Mouse (Mus musculus): ENCODE measurements around the gene Fntb. TPM values are rescaled to one million over a fixed set of nuclear protein-coding genes. Genes with fewer than 3 reads are reported as not detected.
A peak's percentile ranks its signal among the peaks of the same experiment; 100 is the strongest.

Fntb gene
- polyA plus RNA-seq, 2 experiments, result 21.4 to 28.8 TPM

DNA sequence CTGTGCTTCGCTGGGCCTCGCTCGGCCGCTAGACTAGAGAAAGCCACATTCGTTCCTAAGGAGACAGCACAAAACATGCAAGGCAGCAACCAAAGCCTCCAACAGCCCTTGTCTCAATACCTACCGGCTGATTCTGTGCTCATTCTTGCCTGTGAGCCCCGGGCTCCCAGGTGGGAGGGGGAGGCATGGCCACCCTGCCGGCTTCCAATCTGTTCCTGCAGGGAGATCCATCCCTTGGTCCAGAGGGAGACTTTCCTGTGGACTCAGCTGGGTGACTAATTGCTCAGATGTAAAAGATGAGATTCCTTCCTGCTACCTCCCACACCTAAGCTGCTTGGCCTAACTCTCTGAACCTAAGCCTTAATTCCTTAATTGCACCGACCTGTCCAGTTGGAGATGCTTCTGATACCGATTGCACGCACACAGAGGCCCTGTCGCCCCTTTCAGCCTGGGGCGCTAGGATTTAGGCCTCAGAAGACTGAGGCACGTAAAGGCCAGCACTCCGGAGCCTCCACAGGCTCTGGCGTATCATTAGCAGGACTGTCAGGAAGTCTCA is 145.9 kb downstream of the Fntb start:
- Histone ChIP-seq H3K4me2 (ENCODE audit: low read depth) (peak overlapping the region; percentile 78), H3K4me3 (ENCODE audit: insufficient read depth in 1 of 2, low read depth in 2 of 2, low read length in 2 of 2) (peak overlapping the region; percentile 83 to 92), H3K27me3 (ENCODE audit: control insufficient read depth, insufficient read depth, low read length) (no peaks in the 10 kb centered on the region), H3K9ac (replicated peaks) (peak overlapping the region; percentile 96), H3K4me1 (replicated peaks; ENCODE audit: control insufficient read depth in 2 of 2, insufficient read depth in 2 of 2, low read length in 1 of 2) (peaks cover 47 to 54% of the 10 kb centered on the region in 2 experiments), H3K9me3 (ENCODE audit: control insufficient read depth, low read length) (no peaks in the 10 kb centered on the region), H3K27ac (peak overlapping the region; percentile 96), H3K36me3 (replicated peaks; ENCODE audit: control insufficient read depth, insufficient read depth, low read depth) (peaks cover 18% of the 10 kb centered on the region)
- no peak for ATAC-seq (ENCODE audit: insufficient read depth)
- 84% methylated on average over 16 of the region's 16 CpGs for WGBS (ENCODE audit: insufficient replicate concordance)
- DNase-seq (ENCODE audit: low read depth in 3 of 3, low spot score in 3 of 3), result no peak
- TF ChIP-seq EP300 (IDR thresholded peaks at IDR 0.05; ENCODE audit: low read depth) (no peak), CTCF (IDR thresholded peaks at IDR 0.05; ENCODE audit: low read depth) (no peak)

DNA sequence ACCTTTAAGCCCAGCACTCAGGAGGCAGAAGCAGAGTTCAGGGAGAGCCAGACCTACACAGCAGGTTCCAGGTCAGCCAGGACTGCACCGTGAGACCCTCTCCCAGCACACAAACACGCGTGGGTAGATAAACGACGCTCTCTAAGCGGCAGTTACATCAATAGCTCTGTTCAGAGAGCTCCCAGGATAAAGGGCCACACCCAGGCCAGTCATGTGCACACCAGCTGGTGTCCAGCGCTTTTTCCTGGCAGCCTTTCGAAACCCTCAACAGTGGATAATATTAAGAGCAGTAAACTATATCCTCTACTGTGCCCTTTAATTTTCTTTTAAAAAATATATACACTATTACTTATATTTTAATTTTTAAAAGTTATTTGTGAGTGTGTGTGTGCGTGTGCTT is 146.8 kb downstream of the Fntb start:
- TF ChIP-seq CTCF (IDR thresholded peaks at IDR 0.05; ENCODE audit: low read depth) (no peak), EP300 (IDR thresholded peaks at IDR 0.05; ENCODE audit: low read depth) (no peak)
- peak overlapping the region; percentile 78 for H3K4me2 ChIP-seq (ENCODE audit: low read depth)
- peak overlapping the region; percentile 54 for H3K9ac ChIP-seq (replicated peaks)
- H3K9me3 ChIP-seq (ENCODE audit: control insufficient read depth, low read length), result no peaks in the 10 kb centered on the region
- peak overlapping the region; percentile 61 for H3K27ac ChIP-seq
- no peaks in the 10 kb centered on the region for H3K27me3 ChIP-seq (ENCODE audit: control insufficient read depth, insufficient read depth, low read length)
- WGBS (ENCODE audit: insufficient replicate concordance), result 37% methylated on average over 9 of the region's 9 CpGs
- DNase-seq (ENCODE audit: low read depth in 3 of 3, low spot score in 3 of 3), result no peak
- peaks cover 37 to 45% of the 10 kb centered on the region in 2 experiments for H3K4me1 ChIP-seq (replicated peaks; ENCODE audit: control insufficient read depth in 2 of 2, insufficient read depth in 2 of 2, low read length in 1 of 2)
- H3K36me3 ChIP-seq (replicated peaks; ENCODE audit: control insufficient read depth, insufficient read depth, low read depth), result peaks cover 20% of the 10 kb centered on the region
- ATAC-seq (ENCODE audit: insufficient read depth), result no peak
- peak overlapping the region; percentile 32 to 38; a peak in 3 of 4 replicates for H3K4me3 ChIP-seq (ENCODE audit: insufficient read depth in 1 of 2, low read depth in 2 of 2, low read length in 2 of 2)

DNA sequence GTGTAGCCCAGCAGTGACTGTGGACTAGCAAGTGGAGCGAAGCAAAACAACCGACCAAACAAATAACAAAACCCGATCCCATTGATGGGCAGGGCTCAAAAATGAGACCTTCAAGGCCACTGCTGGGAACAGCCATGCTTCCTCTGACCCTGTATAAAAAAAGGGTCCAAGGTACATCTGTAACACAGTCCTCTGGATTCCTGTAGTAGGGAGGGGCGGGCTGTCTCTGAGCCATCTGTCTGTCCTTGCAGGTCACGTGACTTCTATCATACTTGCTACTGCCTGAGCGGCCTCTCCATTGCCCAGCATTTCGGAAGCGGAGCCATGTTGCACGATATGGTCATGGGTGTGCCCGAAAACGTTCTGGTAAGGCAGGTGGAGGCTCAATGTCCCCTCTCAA is 150.8 kb downstream of the Fntb start:
- TF ChIP-seq EP300 (IDR thresholded peaks at IDR 0.05; ENCODE audit: low read depth) (no peak), CTCF (IDR thresholded peaks at IDR 0.05; ENCODE audit: low read depth) (no peak)
- 88% methylated on average over 11 of the region's 11 CpGs for WGBS (ENCODE audit: insufficient replicate concordance)
- Histone ChIP-seq H3K4me3 (ENCODE audit: insufficient read depth in 1 of 2, low read depth in 2 of 2, low read length in 2 of 2) (no peak overlapping the region), H3K4me2 (ENCODE audit: low read depth) (no peak overlapping the region), H3K27me3 (ENCODE audit: control insufficient read depth, insufficient read depth, low read length) (no peaks in the 10 kb centered on the region), H3K4me1 (replicated peaks; ENCODE audit: control insufficient read depth in 2 of 2, insufficient read depth in 2 of 2, low read length in 1 of 2) (peaks cover 30 to 33% of the 10 kb centered on the region in 2 experiments), H3K27ac (no peak overlapping the region), H3K36me3 (replicated peaks; ENCODE audit: control insufficient read depth, insufficient read depth, low read depth) (peaks cover 30% of the 10 kb centered on the region), H3K9me3 (ENCODE audit: control insufficient read depth, low read length) (no peaks in the 10 kb centered on the region), H3K9ac (replicated peaks) (no peak overlapping the region)
- ATAC-seq (ENCODE audit: insufficient read depth) (no peak), DNase-seq (ENCODE audit: low read depth in 3 of 3, low spot score in 3 of 3) (no peak)

DNA sequence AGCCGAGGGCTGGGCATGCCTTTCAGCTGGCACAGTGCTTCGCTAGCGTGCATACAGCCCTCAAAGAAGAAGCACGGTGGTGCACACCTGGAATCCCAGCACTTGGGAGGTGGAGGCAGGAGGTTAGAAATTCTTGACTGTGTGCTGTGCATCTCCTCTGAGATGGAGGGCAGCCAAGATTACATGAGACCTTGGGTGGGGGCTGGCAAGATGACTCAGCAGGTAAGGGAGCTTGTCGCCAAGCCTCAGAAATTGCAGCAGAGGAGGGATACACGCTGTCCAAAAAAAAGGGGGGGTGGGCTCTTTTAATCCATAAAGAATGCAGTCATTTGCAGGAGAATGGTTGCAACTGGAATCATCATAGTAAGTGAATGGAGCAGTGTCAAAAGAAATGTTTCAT is 152.7 kb downstream of the Fntb start:
- Histone ChIP-seq H3K9me3 (ENCODE audit: control insufficient read depth, low read length) (no peaks in the 10 kb centered on the region), H3K27ac (peak overlapping the region; percentile 65), H3K9ac (replicated peaks) (peak overlapping the region; percentile 1), H3K27me3 (ENCODE audit: control insufficient read depth, insufficient read depth, low read length) (no peaks in the 10 kb centered on the region), H3K36me3 (replicated peaks; ENCODE audit: control insufficient read depth, insufficient read depth, low read depth) (peaks cover 27% of the 10 kb centered on the region), H3K4me3 (ENCODE audit: insufficient read depth in 1 of 2, low read depth in 2 of 2, low read length in 2 of 2) (no peak overlapping the region), H3K4me1 (replicated peaks; ENCODE audit: control insufficient read depth in 2 of 2, insufficient read depth in 2 of 2, low read length in 1 of 2) (peaks cover 18 to 21% of the 10 kb centered on the region in 2 experiments), H3K4me2 (ENCODE audit: low read depth) (peak overlapping the region; percentile 13)
- DNase-seq (ENCODE audit: low read depth in 3 of 3, low spot score in 3 of 3) (no peak), ATAC-seq (ENCODE audit: insufficient read depth) (peak; percentile 63; the same call in 1 of the 2 replicates)
- WGBS (ENCODE audit: insufficient replicate concordance), result 63% methylated on average over 6 of the region's 6 CpGs
- no peak for TF ChIP-seq CTCF (IDR thresholded peaks at IDR 0.05; ENCODE audit: low read depth)
- TF ChIP-seq EP300 (IDR thresholded peaks at IDR 0.05; ENCODE audit: low read depth), result 0 out of 2 replicates have a peak, but pooled peaks have one; percentile 14

DNA sequence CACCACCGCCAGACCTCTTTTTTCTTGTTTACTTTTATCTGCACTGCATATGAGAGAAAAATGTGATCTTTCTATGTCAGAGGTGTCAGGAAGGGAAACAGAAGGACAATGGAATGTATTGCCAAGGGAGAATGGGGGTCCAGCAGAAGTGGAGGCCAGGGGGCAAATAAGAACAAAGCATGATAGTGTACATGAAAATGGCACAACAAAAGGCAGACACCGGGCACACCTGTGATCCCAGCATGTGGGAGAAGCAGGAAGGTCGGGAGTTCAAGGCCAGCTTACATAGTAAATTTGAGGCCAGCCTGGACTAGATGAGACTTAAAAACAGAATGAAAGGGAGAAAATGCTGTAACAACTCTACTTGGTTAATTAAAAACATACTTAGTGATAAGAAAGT is 153.5 kb downstream of the Fntb start:
- TF ChIP-seq EP300 (IDR thresholded peaks at IDR 0.05; ENCODE audit: low read depth) (0 out of 2 replicates have a peak, but pooled peaks have one; percentile 19), CTCF (IDR thresholded peaks at IDR 0.05; ENCODE audit: low read depth) (no peak)
- H3K4me1 ChIP-seq (replicated peaks; ENCODE audit: control insufficient read depth in 2 of 2, insufficient read depth in 2 of 2, low read length in 1 of 2), result peaks cover 18 to 21% of the 10 kb centered on the region in 2 experiments
- H3K9ac ChIP-seq (replicated peaks), result peak overlapping the region; percentile 18; the same call in 1 of the 2 replicates
- H3K4me2 ChIP-seq (ENCODE audit: low read depth), result no peak overlapping the region
- no peak for DNase-seq (ENCODE audit: low read depth in 3 of 3, low spot score in 3 of 3)
- no peaks in the 10 kb centered on the region for H3K9me3 ChIP-seq (ENCODE audit: control insufficient read depth, low read length)
- H3K36me3 ChIP-seq (replicated peaks; ENCODE audit: control insufficient read depth, insufficient read depth, low read depth), result peaks cover 23% of the 10 kb centered on the region
- ATAC-seq (ENCODE audit: insufficient read depth), result no peak
- H3K4me3 ChIP-seq (ENCODE audit: insufficient read depth in 1 of 2, low read depth in 2 of 2, low read length in 2 of 2), result no peak overlapping the region
- peak overlapping the region; percentile 65 for H3K27ac ChIP-seq
- 61% methylated on average over 3 of the region's 3 CpGs for WGBS (ENCODE audit: insufficient replicate concordance)
- no peaks in the 10 kb centered on the region for H3K27me3 ChIP-seq (ENCODE audit: control insufficient read depth, insufficient read depth, low read length)
